Mouse (Mus musculus): ENCODE data around the gene Upb1. TPM values are rescaled to one million over a fixed set of nuclear protein-coding genes. Genes with fewer than 3 reads are reported as not detected.

Upb1 gene
- polyA plus RNA-seq, 1 experiment: 0.77 TPM

DNA sequence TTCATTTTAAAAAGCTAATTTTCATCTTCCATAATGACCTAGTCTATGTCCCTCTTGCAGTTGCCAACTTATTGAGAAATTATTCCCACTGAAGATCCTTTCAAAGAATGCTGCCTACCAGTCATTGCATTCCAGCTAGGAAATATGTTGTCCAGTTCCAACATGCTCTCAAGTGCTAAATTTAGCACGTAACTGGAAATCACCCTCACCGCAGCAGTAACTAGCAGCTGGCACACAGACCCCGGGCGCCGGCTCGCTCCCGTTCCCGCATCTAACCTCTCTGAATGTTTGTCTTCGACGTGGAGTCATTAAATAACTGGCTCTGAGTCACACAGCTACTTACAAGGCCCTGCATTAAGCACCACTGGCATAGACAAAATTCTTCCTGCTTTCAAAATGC lies 22.2 kb upstream of the Upb1 start:
- Histone ChIP-seq H3K4me3 (ENCODE audit: control insufficient read depth, insufficient read depth, low read length) (no peak overlapping the region), H3K27ac (ENCODE audit: control insufficient read depth, insufficient read depth, low read length) (no peak overlapping the region), H3K27me3 (ENCODE audit: control insufficient read depth, insufficient read depth, low read length) (no peaks in the 10 kb centered on the region), H3K4me1 (replicated peaks; ENCODE audit: control insufficient read depth, insufficient read depth, low read length) (no peaks in the 10 kb centered on the region), H3K36me3 (ENCODE audit: control insufficient read depth, insufficient read depth, low read length) (no peaks in the 10 kb centered on the region)
- DNase-seq: no peak
- WGBS: 88% methylated on average over 10 of the region's 10 CpGs
- no peak for TF ChIP-seq CTCF (IDR thresholded peaks at IDR 0.05; ENCODE audit: borderline replicate concordance, control insufficient read depth, extremely low read depth, insufficient read depth, low read length, poor library complexity)
- no peak for TF ChIP-seq POLR2A (IDR thresholded peaks at IDR 0.05; ENCODE audit: control insufficient read depth, extremely low read depth, insufficient read depth, low read length, poor library complexity)

DNA sequence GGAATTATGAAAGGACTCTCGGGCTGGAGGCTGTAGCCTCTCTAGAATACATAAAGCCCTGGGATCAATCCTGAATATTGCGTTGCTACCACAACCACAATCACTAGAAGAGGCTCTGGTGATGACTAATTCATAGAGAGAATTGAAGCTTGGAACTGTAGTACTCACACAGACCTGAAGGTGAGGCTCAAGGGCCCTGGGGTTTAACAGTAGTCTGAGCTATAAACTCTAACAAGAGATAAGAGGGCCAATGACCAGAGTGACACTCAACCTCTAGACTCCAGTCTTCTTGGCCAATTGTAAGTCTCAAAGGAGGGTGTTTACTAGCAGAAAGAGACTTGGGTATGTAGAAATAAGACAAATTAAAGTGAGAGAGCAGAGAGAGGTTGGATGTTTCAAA lies 10.8 kb upstream of the Upb1 start:
- no peak overlapping the region for H3K27ac ChIP-seq (ENCODE audit: control insufficient read depth, insufficient read depth, low read length)
- H3K4me1 ChIP-seq (replicated peaks; ENCODE audit: control insufficient read depth, insufficient read depth, low read length): no peaks in the 10 kb centered on the region
- no peaks in the 10 kb centered on the region for H3K27me3 ChIP-seq (ENCODE audit: control insufficient read depth, insufficient read depth, low read length)
- DNase-seq: no peak
- H3K36me3 ChIP-seq (ENCODE audit: control insufficient read depth, insufficient read depth, low read length): no peaks in the 10 kb centered on the region
- no peak overlapping the region for H3K4me3 ChIP-seq (ENCODE audit: control insufficient read depth, insufficient read depth, low read length)
- WGBS: 97% methylated on average over 2 of the region's 2 CpGs
- no peak for TF ChIP-seq CTCF (IDR thresholded peaks at IDR 0.05; ENCODE audit: borderline replicate concordance, control insufficient read depth, extremely low read depth, insufficient read depth, low read length, poor library complexity)
- TF ChIP-seq POLR2A (IDR thresholded peaks at IDR 0.05; ENCODE audit: control insufficient read depth, extremely low read depth, insufficient read depth, low read length, poor library complexity): no peak

DNA sequence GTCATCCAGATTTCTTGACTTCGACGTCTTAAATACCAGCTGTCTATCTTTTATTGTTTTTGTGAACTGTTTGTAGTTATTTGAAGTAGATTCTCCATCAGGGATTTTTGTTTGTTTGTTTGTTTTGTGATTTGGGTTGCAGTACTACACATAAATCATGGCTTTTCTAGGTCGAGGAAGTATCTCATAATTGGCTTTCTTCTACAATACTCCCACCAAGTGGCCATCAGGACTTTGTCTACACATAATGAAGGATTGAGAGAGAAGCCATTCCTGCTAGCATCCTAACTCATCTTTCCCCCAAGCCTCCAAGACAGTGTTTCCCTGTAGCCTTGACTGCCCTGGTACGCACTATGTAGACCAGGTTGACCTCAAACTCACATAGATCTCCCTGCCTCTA lies 10.1 kb upstream of the Upb1 start:
- no peak overlapping the region for H3K27ac ChIP-seq (ENCODE audit: control insufficient read depth, insufficient read depth, low read length)
- H3K36me3 ChIP-seq (ENCODE audit: control insufficient read depth, insufficient read depth, low read length): no peaks in the 10 kb centered on the region
- no peaks in the 10 kb centered on the region for H3K4me1 ChIP-seq (replicated peaks; ENCODE audit: control insufficient read depth, insufficient read depth, low read length)
- 73% methylated on average over 4 of the region's 4 CpGs for WGBS
- H3K4me3 ChIP-seq (ENCODE audit: control insufficient read depth, insufficient read depth, low read length): no peak overlapping the region
- H3K27me3 ChIP-seq (ENCODE audit: control insufficient read depth, insufficient read depth, low read length): no peaks in the 10 kb centered on the region
- DNase-seq: no peak
- TF ChIP-seq CTCF (IDR thresholded peaks at IDR 0.05; ENCODE audit: borderline replicate concordance, control insufficient read depth, extremely low read depth, insufficient read depth, low read length, poor library complexity) (no peak), POLR2A (IDR thresholded peaks at IDR 0.05; ENCODE audit: control insufficient read depth, extremely low read depth, insufficient read depth, low read length, poor library complexity) (no peak)

DNA sequence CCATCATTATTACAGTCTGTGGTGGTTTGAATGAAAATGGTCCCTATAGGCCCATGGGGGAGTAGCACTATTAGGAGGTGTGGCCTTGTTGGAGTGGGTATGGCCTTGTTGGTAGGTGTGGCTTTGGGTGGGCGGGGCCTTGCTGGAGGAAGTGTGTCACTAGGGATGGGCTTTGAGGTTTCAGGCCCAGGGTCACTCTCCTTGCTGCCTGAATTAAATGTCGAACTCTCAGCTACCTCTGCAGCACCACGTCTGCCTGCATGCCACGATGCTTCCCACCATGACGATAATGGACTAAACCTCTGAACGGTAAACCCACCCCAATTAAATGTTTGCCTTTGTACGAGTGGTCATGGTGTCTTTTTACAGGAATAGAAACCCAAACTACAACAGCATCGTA lies 6.1 kb upstream of the Upb1 start:
- no peak for DNase-seq
- H3K36me3 ChIP-seq (ENCODE audit: control insufficient read depth, insufficient read depth, low read length): no peaks in the 10 kb centered on the region
- WGBS: 95% methylated on average over 8 of the region's 8 CpGs
- H3K27me3 ChIP-seq (ENCODE audit: control insufficient read depth, insufficient read depth, low read length): no peaks in the 10 kb centered on the region
- H3K4me3 ChIP-seq (ENCODE audit: control insufficient read depth, insufficient read depth, low read length): no peak overlapping the region
- TF ChIP-seq CTCF (IDR thresholded peaks at IDR 0.05; ENCODE audit: borderline replicate concordance, control insufficient read depth, extremely low read depth, insufficient read depth, low read length, poor library complexity): no peak
- no peak for TF ChIP-seq POLR2A (IDR thresholded peaks at IDR 0.05; ENCODE audit: control insufficient read depth, extremely low read depth, insufficient read depth, low read length, poor library complexity)
- no peak overlapping the region for H3K27ac ChIP-seq (ENCODE audit: control insufficient read depth, insufficient read depth, low read length)
- H3K4me1 ChIP-seq (replicated peaks; ENCODE audit: control insufficient read depth, insufficient read depth, low read length): peaks cover 5% of the 10 kb centered on the region

DNA sequence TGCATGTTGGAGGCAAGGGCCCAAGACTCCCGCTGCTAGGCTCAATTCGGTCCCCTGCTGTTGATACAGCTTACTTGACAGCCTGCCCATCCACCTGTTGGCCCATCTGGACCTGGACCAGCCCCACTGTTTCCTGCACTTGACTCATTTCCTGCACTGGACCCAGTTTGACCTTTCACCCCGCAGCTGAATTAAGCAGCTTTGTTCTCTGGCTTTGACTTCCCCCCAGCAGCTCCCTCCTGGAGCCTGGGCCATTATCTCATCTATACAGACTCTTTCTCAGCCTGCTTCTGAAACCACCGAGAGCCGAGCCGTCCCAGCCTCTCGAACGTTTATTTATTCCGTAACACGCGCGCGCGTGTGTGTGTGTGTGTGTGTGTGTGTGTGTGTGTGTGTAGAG lies 3.9 kb upstream of the Upb1 start:
- 13% methylated on average over 14 of the region's 14 CpGs for whole genome bisulfite sequencing
- peaks cover 5% of the 10 kb centered on the region for H3K4me1 ChIP-seq (replicated peaks; ENCODE audit: control insufficient read depth, insufficient read depth, low read length)
- H3K27ac ChIP-seq (ENCODE audit: control insufficient read depth, insufficient read depth, low read length): no peak overlapping the region
- no peaks in the 10 kb centered on the region for H3K36me3 ChIP-seq (ENCODE audit: control insufficient read depth, insufficient read depth, low read length)
- no peaks in the 10 kb centered on the region for H3K27me3 ChIP-seq (ENCODE audit: control insufficient read depth, insufficient read depth, low read length)
- DNase-seq: no peak
- TF ChIP-seq CTCF (IDR thresholded peaks at IDR 0.05; ENCODE audit: borderline replicate concordance, control insufficient read depth, extremely low read depth, insufficient read depth, low read length, poor library complexity) (no peak), POLR2A (IDR thresholded peaks at IDR 0.05; ENCODE audit: control insufficient read depth, extremely low read depth, insufficient read depth, low read length, poor library complexity) (no peak)
- no peak overlapping the region for H3K4me3 ChIP-seq (ENCODE audit: control insufficient read depth, insufficient read depth, low read length)

DNA sequence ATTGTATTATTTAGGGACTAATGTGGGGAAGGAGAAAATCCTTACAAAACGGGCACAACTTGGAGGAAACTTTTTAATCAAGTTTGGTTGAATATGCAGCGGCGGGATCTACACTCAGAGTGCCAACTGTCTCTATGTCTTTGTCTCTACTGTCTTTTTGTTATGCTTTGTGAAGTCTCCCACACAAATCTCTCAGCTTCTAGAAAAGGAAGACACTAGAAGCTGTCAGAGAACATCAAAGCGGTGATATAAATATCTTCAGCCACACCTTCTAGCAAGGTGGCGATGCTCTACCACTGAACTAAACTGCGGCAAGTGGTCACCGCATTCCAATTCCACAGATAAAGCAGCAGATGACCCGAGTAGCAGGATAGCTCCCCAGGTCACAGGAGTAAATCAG lies 5.0 kb downstream of the Upb1 start:
- no peak overlapping the region for H3K27ac ChIP-seq (ENCODE audit: control insufficient read depth, insufficient read depth, low read length)
- H3K27me3 ChIP-seq (ENCODE audit: control insufficient read depth, insufficient read depth, low read length): no peaks in the 10 kb centered on the region
- WGBS: 51% methylated on average over 8 of the region's 8 CpGs
- H3K36me3 ChIP-seq (ENCODE audit: control insufficient read depth, insufficient read depth, low read length): no peaks in the 10 kb centered on the region
- TF ChIP-seq CTCF (IDR thresholded peaks at IDR 0.05; ENCODE audit: borderline replicate concordance, control insufficient read depth, extremely low read depth, insufficient read depth, low read length, poor library complexity) (no peak), POLR2A (IDR thresholded peaks at IDR 0.05; ENCODE audit: control insufficient read depth, extremely low read depth, insufficient read depth, low read length, poor library complexity) (no peak)
- H3K4me1 ChIP-seq (replicated peaks; ENCODE audit: control insufficient read depth, insufficient read depth, low read length): peaks cover 10% of the 10 kb centered on the region
- DNase-seq: no peak
- H3K4me3 ChIP-seq (ENCODE audit: control insufficient read depth, insufficient read depth, low read length): no peak overlapping the region

DNA sequence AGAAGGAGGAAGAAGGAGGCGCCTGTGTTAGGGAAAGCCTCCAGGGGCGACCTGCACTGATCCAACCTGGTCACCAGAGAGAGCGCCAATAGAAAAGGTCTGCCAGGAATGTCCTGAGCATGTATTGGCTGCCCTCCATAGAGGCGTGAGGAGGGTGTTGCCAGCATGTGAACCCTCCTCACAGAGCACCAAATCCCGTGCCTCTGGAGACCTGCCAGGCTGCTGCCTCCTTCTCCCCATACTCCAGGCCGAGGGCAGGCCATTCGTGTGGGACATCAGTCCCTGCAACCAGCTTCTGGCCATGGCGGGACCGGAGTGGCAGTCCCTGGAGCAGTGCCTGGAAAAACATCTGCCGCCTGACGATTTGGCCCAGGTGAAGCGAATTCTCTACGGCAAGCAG lies 5.8 kb downstream of the Upb1 start:
- H3K36me3 ChIP-seq (ENCODE audit: control insufficient read depth, insufficient read depth, low read length): no peaks in the 10 kb centered on the region
- TF ChIP-seq POLR2A (IDR thresholded peaks at IDR 0.05; ENCODE audit: control insufficient read depth, extremely low read depth, insufficient read depth, low read length, poor library complexity): no peak
- no peak for DNase-seq
- no peak overlapping the region for H3K27ac ChIP-seq (ENCODE audit: control insufficient read depth, insufficient read depth, low read length)
- H3K4me3 ChIP-seq (ENCODE audit: control insufficient read depth, insufficient read depth, low read length): no peak overlapping the region
- 89% methylated on average over 13 of the region's 13 CpGs for WGBS
- H3K27me3 ChIP-seq (ENCODE audit: control insufficient read depth, insufficient read depth, low read length): no peaks in the 10 kb centered on the region
- H3K4me1 ChIP-seq (replicated peaks; ENCODE audit: control insufficient read depth, insufficient read depth, low read length): peaks cover 16% of the 10 kb centered on the region
